Mouse (Mus musculus) c-Kit-positive CD71-positive TER-119-negative erythroid progenitor cells, embryonic 14.5 days (primary cell): Measurements from ENCODE around the gene Parg.
"Not testable (repeated sequence)": the region's sequence is repeated elsewhere in the genome, so short reads cannot be mapped to it uniquely, and the experiment has no call there.

ENCODE experiments used
- DNase-seq: peaks from one replicate; pipeline ENCODE4 v3.0.0-alpha.2; 2013; ENCODE audit warnings: low read depth

Parg gene

DNA sequence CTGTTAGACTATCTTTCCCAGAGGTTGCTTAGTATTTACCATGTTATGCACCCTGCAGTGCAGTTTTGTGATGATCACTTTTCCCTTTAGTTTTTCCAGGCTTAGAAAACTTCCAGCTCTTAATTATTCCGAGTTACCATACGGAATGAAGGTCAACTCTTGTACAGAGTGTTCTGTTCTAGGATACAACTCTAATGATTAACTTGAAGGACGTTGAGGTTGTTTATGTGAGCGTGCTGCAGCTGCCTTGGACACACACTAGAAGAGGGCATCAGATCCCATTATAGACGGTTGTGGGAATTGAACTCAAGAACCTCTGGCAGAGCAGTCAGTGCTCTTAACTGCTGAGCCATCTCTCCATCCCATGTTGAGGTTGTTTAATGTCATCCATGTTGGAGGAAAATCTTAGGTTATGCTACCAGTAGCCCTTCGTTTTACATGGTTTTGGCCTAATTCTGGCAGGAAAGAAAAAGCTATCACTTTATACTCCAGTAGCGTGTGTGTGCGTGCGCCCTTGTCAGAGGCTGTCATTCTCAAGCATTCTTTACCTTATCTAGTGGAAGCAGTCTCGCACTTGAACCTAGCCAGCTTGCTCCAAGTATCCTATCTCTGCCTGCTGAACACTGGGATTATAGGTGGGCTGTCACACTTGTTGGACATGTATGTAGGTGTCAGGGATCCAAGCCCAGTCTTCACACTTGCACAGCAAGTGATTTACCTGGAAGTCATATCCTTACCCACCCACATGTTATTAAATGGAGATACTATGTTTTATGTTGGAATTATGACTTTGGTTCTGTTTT lies 22.2 kb upstream of the Parg start:
- no peak for DNase-seq

GRCm38 (mm10) chr14:32180861-32181260 lies 20.9 kb upstream of the Parg start:
- no peak for DNase-seq

DNA sequence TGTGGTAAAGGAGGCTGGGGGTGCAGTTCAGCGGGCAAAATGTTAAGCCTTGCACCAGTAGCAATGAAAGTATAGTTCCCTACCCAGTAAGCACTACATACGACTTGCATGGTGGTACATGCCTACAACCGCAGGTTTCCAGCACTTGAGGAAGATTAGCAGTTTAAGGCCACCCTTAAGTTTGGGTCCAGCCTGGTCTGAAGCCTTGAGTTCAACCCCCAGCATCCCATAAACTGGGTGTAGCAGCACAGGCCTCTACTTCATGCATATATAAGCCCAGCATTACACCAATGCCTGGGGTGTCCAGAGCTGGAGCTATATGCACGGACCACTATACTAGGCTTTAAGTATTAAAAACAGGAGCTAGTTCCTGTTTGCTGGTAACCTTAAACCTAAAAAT lies 17.9 kb upstream of the Parg start:
- no peak for DNase-seq

DNA sequence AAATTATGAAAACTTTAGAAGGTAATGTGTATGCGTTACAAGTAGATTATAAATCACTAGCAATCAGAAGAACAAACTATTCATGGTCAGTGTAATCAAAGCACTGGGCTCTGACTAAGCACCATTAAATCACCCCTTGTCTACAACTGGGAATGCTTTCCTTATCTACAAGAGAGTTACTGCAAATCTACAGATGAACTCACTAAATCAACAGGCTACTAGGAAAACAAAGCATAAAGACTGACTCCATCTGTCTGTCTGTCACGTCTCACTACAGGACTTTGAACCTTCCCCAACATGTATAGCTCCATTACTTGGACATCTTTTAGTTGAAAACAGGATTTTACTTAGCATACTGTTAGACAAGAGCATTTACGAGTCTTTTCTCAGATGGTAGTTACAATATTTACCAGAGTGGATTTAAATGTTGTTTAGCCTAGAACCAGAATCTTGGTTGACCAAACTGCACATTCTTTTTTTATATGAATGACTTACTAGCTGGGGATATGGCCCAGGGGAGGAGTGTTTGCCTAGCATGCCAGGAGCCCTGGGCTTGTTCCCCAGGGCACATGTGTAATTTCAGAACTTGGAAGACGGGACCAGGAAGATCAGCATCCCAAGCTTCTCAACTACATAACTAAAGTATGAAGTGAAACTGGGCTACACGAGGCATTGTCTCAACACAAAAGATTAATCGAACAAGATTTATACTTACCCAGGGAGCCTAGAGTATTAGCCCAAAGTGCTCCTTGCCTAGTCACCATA lies 10.9 kb upstream of the Parg start:
- DNase-seq: no peak

GRCm38 (mm10) chr14:32191926-32192325 lies 9.8 kb upstream of the Parg start:
- no peak for DNase-seq

- peak; percentile 51 for DNase-seq
Measured at GRCm38 (mm10) chr14:32192437-32192836, 9.3 kb upstream of the Parg start.

DNA sequence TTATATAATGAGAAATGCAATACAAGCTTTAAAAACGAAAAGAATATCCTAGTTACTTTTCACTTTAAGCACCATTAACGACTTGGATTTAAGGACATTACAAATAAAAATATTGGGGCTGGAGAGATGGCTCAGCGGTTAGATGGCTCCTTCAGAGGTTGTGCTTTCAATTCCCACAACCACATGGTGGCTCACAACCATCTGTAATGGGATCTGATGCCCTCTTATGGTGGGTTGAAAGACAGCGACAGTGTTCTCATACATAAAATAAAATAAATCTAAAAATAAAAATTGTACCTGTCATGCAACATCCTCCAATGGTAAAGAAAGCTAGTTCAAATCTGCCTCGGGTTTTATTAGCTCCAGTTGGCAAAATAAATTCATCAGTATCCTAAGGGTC lies 8.2 kb upstream of the Parg start:
- DNase-seq: not testable (repeated sequence)

GRCm38 (mm10) chr14:32201354-32201753 lies 395 bp upstream of the Parg start:
- DNase-seq: no peak

- DNase-seq: no peak
Measured at GRCm38 (mm10) chr14:32226601-32227000, 24.9 kb downstream of the Parg start.

GRCm38 (mm10) chr14:32228996-32229395 lies 27.2 kb downstream of the Parg start:
- peak; percentile 65 for DNase-seq

DNA sequence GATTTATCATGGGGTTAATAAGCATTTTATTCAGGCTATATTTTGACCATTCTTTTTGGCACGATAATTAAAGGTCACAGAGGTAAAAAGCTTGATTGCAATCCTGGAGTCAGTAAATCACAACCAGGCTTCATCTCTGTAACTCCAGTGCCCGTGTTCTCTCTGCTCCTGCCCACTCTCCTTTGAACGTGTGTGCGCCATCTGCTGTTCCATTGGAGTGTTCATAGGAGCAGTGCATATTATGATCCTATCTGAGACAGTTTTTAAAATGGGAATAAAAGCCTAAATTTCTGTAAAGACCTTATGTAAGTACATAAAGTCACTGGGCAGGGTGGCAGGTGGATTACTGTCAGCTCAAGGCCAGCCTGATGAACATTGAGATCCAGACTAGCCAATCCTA lies 40.7 kb downstream of the Parg start:
- DNase-seq: no peak

DNA sequence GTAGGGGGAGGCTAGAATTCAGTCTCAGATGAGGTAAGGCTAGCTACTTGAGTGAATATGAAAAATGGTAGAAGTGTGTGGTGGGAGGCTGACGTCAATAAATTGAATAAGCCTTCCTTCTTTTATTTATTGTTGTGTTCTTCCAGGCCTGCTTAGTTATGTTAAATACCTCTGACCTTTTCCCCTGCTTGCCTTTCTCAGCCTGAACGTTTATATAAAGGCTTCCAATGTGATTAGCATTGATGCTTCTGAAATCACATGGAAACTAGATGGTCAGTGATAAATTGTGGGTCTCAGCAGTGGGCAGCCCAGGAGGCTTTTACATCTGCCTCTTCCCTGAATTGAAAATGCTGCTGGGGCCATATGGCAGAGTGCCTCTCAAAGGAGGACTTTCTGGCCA lies 44.3 kb downstream of the Parg start:
- DNase-seq: no peak

DNA sequence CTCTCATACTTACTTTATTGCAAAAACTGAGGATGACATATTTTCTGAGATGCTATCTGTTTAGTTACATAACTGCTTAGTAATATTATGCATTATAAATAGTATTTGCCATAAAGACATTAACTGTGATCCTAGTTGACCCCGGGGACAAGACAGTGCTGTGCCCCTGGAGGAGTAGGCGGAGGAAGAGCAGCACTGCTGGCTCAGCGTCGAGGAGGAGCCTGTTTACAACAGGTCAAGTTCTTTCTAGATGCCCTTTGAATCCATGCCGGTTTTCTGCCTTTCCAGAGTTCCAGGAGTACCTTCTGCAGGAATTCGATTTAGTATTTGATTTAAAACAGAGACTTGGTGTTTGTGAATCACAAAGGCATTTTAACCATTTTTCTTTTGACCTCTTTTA lies 47.9 kb downstream of the Parg start:
- DNase-seq: no peak

DNA sequence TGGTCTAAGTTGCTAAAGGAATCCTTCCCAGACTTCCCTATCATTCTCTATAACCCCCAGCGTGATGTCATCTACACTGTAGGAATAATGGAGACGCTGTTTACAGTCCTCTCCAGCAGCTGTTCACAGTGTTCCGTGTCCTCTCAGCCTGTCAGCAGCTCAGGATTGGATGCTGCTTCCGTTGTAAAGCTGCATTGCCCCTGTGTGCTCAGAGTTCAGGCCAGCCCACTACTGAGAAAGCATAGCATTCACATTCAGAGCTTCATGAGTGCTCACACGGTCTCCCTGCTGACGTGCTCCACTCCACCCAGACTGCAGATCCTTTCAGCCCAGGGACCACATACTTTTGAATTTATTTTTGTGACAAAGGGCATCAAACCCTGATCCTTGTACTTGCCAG lies 59.1 kb downstream of the Parg start:
- no peak for DNase-seq

- DNase-seq: no peak
Measured at GRCm38 (mm10) chr14:32261741-32262140, 60.0 kb downstream of the Parg start.

DNA sequence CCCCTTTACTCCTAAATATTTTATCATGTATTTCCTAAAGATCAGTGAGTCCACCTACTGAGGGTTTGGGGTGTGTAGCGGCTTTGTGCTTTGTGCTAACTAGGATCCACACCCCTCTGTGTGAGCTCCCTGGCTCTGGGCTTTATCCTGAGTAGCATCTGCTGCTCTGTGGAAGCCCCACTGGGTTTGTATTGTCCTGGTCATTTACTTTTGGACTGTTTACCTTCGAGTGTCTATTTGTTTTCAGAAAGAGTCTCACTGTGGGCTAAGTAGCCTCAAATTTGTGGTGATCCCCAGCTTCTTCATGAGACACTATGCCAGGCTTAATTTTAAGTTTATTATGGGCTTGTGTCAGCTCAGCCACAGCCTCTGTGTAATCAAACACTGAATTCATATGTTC lies 67.2 kb downstream of the Parg start:
- no peak for DNase-seq

DNA sequence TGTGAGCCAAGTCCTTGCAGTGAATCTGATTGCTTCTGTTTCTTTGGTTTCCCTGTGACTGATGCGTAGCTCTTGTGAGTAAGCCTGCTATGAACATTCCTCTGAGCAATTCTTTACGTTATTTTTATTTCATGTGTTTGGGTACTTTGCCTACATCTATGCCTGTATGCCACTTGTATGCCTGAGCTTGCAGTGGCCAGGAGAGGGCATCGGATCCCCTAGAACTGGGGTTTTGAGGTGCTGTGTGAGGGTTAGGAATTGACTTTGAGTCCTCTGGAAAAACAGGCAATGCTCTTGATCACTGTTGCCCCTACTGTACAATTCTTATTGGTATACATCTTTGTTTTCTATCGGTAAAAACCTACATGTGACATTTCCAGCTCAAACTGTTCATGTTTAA lies 67.8 kb downstream of the Parg start:
- no peak for DNase-seq

DNA sequence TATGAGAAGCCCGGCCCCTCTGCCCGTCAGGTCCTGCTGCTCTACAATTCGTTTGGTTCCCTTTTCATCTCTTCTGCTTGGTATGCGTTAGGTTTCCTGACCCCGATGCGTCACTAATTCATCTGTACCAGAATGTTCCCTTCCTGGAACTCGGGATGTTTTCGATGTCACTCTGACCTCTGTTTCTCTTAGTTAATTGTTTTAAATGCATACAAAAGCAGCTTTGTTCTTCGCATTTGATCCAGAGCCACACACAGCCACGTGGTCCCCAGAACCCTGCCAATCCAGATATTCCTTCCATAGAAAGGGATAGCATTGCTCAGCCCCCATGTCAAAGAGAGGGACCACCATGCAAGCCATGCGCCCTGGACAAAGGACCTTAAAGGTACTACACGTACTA lies 99.9 kb downstream of the Parg start:
- DNase-seq: no peak

- no peak for DNase-seq
Measured at GRCm38 (mm10) chr14:32302423-32302822, 100.7 kb downstream of the Parg start.

- DNase-seq: no peak
Measured at GRCm38 (mm10) chr14:32304921-32305320, 103.2 kb downstream of the Parg start.

- no peak for DNase-seq
Measured at GRCm38 (mm10) chr14:32309876-32310275, 108.1 kb downstream of the Parg start.

DNA sequence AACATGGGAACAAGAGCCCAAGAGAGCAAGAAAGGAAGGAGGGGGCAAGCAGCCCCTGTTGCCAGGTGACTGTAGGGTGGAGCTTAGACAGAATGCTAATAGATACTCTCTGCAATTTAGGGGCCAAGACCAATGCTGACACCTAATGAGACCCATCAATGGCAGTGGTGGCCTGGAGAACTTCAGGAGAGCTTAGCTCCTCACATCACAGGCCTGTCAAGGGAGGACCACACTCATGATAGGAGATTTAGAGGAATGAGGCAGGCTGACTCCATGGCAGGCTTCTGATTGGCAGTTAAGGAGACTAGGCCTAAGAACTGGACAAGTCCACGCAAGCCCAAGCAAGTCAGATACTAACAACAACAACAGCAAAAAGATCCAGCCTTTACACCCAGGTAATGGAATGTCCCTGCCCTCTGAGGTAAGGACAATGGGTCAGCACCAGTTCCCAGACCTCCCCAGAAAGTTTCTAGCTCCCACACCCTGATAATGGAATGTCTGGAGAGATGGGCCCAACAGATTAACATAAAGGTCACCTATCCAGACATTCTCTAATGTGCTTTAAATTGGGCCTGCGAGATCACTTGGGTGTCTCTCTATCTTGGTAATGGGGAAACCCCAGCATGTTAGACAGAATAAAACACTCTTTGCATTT lies 109.8 kb downstream of the Parg start:
- no peak for DNase-seq

GRCm38 (mm10) chr14:32317822-32318221 lies 116.1 kb downstream of the Parg start:
- DNase-seq: no peak
